Mouse (Mus musculus): ENCODE results near the gene Dnah5. TPM values are rescaled to one million over a fixed set of nuclear protein-coding genes. Genes with fewer than 3 reads are reported as not detected.

Dnah5 gene
- polyA plus RNA-seq (2015; fragmentation: Nextera tagmentation; extraction: Ambion mirVana) = 0.01 and 0.05 TPM in 2 replicates

DNA sequence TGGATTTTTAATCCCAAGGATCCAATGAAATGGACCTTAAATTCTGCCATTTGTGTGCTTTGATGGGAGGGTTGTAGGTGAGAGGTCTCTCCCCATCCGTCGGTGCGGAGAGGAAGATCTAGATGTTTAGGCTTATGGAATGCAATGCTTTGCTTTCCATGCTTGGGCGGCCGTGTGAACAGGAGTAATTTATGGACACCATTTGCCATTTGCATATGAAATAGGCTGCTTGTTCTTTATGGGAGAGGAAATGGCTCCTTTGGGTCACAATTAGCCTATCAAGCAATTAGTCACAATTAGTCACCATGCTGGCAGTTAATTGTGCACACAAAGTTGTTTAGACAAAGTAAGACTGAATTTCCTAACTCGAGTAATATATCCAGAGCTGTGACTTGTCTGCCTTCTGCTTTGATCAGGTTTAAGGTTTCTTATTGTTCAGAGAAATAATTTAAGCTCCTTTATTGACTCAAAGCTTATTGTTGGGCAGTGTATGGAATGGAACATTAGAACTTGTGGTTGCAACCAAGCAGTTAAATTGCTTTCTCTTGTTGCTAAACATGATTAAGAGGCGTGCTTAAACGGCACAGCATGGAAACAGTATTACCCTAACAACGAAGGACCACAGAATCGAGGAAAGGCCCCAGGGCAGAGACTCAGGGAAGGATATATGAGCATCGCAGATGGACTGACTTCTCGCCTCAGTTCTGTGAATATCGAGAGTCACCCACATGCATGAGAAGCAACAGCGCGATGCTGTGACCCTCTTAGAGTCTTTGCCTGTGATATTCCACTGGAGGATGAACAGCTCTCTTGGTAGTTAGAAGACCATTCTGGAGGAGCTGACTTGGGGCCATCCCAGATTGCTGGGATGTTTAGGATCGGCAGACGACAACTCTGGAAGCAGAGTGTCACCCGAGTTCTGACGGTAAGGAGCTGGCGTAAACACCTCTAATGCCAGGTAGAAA, at the start of gene Dnah5:
Dnah5 (plus strand) TSS at position 642 of the 965 bp plus-strand sequence.

Other genes with a start within 250 kb of the Dnah5 start
- gene Trio, start 177.9 kb upstream of the Dnah5 start, polyA plus RNA-seq (2015; fragmentation: Nextera tagmentation; extraction: Ambion mirVana) = 19.6 and 20.4 TPM in 2 replicates